In the genomic region with DNA sequence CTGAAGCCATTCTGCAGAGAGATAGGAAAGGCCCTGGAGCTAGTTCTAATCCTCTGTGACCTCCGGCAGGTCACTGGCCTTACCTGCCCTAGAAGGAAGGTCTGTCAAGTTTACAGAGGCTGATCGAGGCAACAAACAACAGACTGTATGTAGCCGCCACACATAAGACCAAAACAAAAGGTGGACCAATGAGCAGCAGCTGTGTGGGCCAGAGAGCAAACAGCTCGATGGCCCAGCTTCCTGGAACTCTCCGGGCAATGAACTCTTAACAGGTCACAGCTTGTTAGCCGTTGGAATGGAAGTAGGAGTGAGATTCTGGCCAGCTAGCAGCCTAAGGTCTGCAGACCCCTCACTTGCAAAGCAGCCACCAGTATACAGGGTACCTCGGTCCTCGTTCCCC, we compare ENCODE assay signal across 13 mouse cellular contexts. TPM values are rescaled to one million over a fixed set of nuclear protein-coding genes. Genes with fewer than 3 reads are reported as not detected.
"Had no signal": no experiment of that assay in that cellular context is flagged by ENCODE, and none has a peak within 500 bp of the region (broad histone marks: within the 10 kb centered on the region; RNA-seq: fewer than 3 reads in every experiment).

No protein-coding gene starts in this region.

- H3K9me3 ChIP-seq: kidney, embryonic 15.5 days; limb, embryonic 13.5 days; midbrain, embryonic 10.5 days; neural tube, embryonic 12.5 days had no signal

- H3K4me3 ChIP-seq: kidney, embryonic 15.5 days; limb, embryonic 13.5 days; midbrain, embryonic 10.5 days; neural tube, embryonic 12.5 days had no signal

- ATAC-seq: lung, postnatal 0 days had no signal

- DNase-seq: left cerebral cortex, postnatal 4 days; lung, postnatal 4 days; midbrain, embryonic 14.5 days; thymus, adult 2 months; thymus, postnatal 25 days had no signal

- H3K27ac ChIP-seq: kidney, embryonic 15.5 days; limb, embryonic 13.5 days; midbrain, embryonic 10.5 days; neural tube, embryonic 12.5 days; stomach, postnatal 0 days had no signal

- H3K9ac ChIP-seq: kidney, embryonic 15.5 days; limb, embryonic 13.5 days; neural tube, embryonic 12.5 days had no signal

- H3K36me3 ChIP-seq: kidney, embryonic 15.5 days; limb, embryonic 13.5 days; midbrain, embryonic 10.5 days; neural tube, embryonic 12.5 days had no signal

- H3K4me2 ChIP-seq: kidney, embryonic 15.5 days; limb, embryonic 13.5 days; neural tube, embryonic 12.5 days had no signal

- H3K4me1 ChIP-seq: neural tube, embryonic 12.5 days had no signal

- H3K27me3 ChIP-seq: kidney, embryonic 15.5 days; limb, embryonic 13.5 days; neural tube, embryonic 12.5 days had no signal

RNA-seq across cellular contexts. Expression of gene Osgin1, which starts 3.7 kb away (rescaled TPM):
- polyA plus RNA-seq: midbrain, embryonic 14.5 days had no signal

RNA-seq across cellular contexts. Expression of gene Necab2, which starts 16.3 kb away (rescaled TPM):
- total RNA-seq: megakaryocyte, adult 5-6 weeks; neutrophil, adult 5-6 weeks had no signal
